Mouse (Mus musculus): ENCODE data around the gene Ptprm. TPM values are rescaled to one million over a fixed set of nuclear protein-coding genes. Genes with fewer than 3 reads are reported as not detected.

The Ptprm gene
- total and polyA plus RNA-seq, 3 experiments = not detected

DNA sequence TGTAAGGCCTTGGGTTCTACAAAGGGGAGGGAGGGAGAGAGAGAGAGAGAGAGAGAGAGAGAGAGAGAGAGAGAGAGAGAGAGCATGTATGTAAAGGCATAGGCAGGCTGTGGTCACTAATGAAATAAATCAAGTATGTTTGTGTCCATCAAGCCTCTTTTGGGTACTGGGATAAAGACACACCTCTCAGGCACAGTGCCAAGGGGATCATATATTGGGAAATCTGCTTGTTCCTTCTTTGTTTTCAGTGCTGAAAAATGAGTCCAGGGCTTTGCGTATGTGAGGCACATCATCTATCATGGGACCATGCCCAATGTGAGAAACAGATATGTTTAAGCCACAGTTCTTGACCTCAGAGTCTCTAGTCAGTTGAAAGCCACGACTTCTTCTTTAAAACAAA is 475.1 kb downstream of the Ptprm start:
- TF ChIP-seq MAFK (IDR thresholded peaks at IDR 0.05; ENCODE audit: borderline replicate concordance, low read depth, low read length) (no peak), POLR2A (IDR thresholded peaks at IDR 0.05; ENCODE audit: control insufficient read depth in 1 of 2, insufficient read depth in 1 of 2, low read depth in 1 of 2, low read length in 2 of 2, poor library complexity in 1 of 2) (no peak), TAL1 (IDR thresholded peaks at IDR 0.05; ENCODE audit: low read length) (no peak), BHLHE40 (IDR thresholded peaks at IDR 0.05; ENCODE audit: borderline replicate concordance, low read depth, low read length) (no peak), CHD1 (IDR thresholded peaks at IDR 0.05; ENCODE audit: low read depth, low read length) (no peak), E2F4 (IDR thresholded peaks at IDR 0.05; ENCODE audit: borderline replicate concordance, low read depth, low read length) (no peak), EP300 (IDR thresholded peaks at IDR 0.05; ENCODE audit: low read depth in 1 of 2, low read length in 2 of 2) (no peak), ETS1 (IDR thresholded peaks at IDR 0.05; ENCODE audit: low read depth, low read length) (no peak), GABPA (IDR thresholded peaks at IDR 0.05; ENCODE audit: low read depth, low read length) (no peak), POLR2AphosphoS5 (IDR thresholded peaks at IDR 0.05; ENCODE audit: borderline replicate concordance, low read depth, low read length) (no peak), TCF12 (IDR thresholded peaks at IDR 0.05; ENCODE audit: low read depth, low read length) (no peak), ELF1 (IDR thresholded peaks at IDR 0.05; ENCODE audit: low read depth, low read length) (no peak), MAZ (IDR thresholded peaks at IDR 0.05; ENCODE audit: low read depth, low read length) (no peak), CTCF (IDR thresholded peaks at IDR 0.05 in 2 of 3, conservative IDR thresholded peaks at IDR 0.05 in 1 of 3; ENCODE audit: control insufficient read depth in 1 of 3, insufficient read depth in 1 of 3, low read depth in 2 of 3, low read length in 3 of 3, poor library complexity in 1 of 3, severe bottlenecking in 1 of 3) (no peak), USF1 (IDR thresholded peaks at IDR 0.05; ENCODE audit: low read depth, low read length) (no peak)
- no peak for DNase-seq (ENCODE audit: low read depth, low spot score)
- H3K4me3 ChIP-seq (ENCODE audit: control insufficient read depth in 1 of 2, insufficient read depth in 1 of 2, low read depth in 2 of 2, low read length in 2 of 2) = no peak overlapping the region
- no peaks in the 10 kb centered on the region for H3K36me3 ChIP-seq (ENCODE audit: control insufficient read depth in 1 of 2, insufficient read depth in 2 of 2, low read length in 2 of 2)
- no peaks in the 10 kb centered on the region for H3K9me3 ChIP-seq (replicated peaks; ENCODE audit: insufficient read depth, low read length)
- H3K4me1 ChIP-seq (ENCODE audit: control insufficient read depth in 1 of 2, insufficient read depth in 2 of 2, low read length in 2 of 2) = no peaks in the 10 kb centered on the region
- H3K27ac ChIP-seq (ENCODE audit: control insufficient read depth, low read depth, low read length) = no peak overlapping the region
- no peak overlapping the region for H3K9ac ChIP-seq (ENCODE audit: control insufficient read depth, low read depth, low read length, poor library complexity, severe bottlenecking)
- no peaks in the 10 kb centered on the region for H3K79me2 ChIP-seq (ENCODE audit: control insufficient read depth, insufficient read depth, low read length, poor library complexity)
- H3K27me3 ChIP-seq (ENCODE audit: control insufficient read depth in 1 of 2, insufficient read depth in 2 of 2, low read length in 2 of 2) = no peaks in the 10 kb centered on the region

DNA sequence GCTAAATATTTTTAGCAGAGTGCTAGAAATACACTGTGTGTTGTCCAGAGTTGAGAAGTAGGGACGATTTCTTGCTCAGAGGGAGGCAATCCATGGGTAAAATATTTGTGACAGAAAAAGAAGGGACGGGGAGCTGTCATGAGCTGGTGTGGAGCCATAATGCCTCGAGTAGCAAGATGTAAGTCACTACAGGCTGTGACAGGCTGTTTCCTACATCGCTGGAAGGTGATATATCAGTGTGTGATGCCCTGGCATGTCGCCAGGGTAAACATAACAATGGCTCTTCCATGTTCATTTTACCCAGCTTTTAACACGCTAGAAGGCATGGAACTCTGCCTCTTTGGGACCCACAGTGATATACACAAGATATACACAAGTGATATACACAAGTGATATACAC is 476.7 kb downstream of the Ptprm start:
- Histone ChIP-seq H3K27ac (ENCODE audit: control insufficient read depth, low read depth, low read length) (no peak overlapping the region), H3K9ac (ENCODE audit: control insufficient read depth, low read depth, low read length, poor library complexity, severe bottlenecking) (no peak overlapping the region), H3K9me3 (replicated peaks; ENCODE audit: insufficient read depth, low read length) (no peaks in the 10 kb centered on the region), H3K79me2 (ENCODE audit: control insufficient read depth, insufficient read depth, low read length, poor library complexity) (no peaks in the 10 kb centered on the region), H3K4me3 (ENCODE audit: control insufficient read depth in 1 of 2, insufficient read depth in 1 of 2, low read depth in 2 of 2, low read length in 2 of 2) (no peak overlapping the region), H3K4me1 (ENCODE audit: control insufficient read depth in 1 of 2, insufficient read depth in 2 of 2, low read length in 2 of 2) (no peaks in the 10 kb centered on the region), H3K27me3 (ENCODE audit: control insufficient read depth in 1 of 2, insufficient read depth in 2 of 2, low read length in 2 of 2) (no peaks in the 10 kb centered on the region), H3K36me3 (ENCODE audit: control insufficient read depth in 1 of 2, insufficient read depth in 2 of 2, low read length in 2 of 2) (no peaks in the 10 kb centered on the region)
- no peak for DNase-seq (ENCODE audit: low read depth, low spot score)
- TF ChIP-seq CHD2 (IDR thresholded peaks at IDR 0.05; ENCODE audit: low read length) (no peak), HCFC1 (IDR thresholded peaks at IDR 0.05; ENCODE audit: low read depth, low read length) (no peak), GABPA (IDR thresholded peaks at IDR 0.05; ENCODE audit: low read depth, low read length) (no peak), CHD1 (IDR thresholded peaks at IDR 0.05; ENCODE audit: low read depth, low read length) (no peak), POLR2A (IDR thresholded peaks at IDR 0.05; ENCODE audit: control insufficient read depth in 1 of 2, insufficient read depth in 1 of 2, low read depth in 1 of 2, low read length in 2 of 2, poor library complexity in 1 of 2) (no peak), ETS1 (IDR thresholded peaks at IDR 0.05; ENCODE audit: low read depth, low read length) (no peak), POLR2AphosphoS5 (IDR thresholded peaks at IDR 0.05; ENCODE audit: borderline replicate concordance, low read depth, low read length) (no peak), POLR2AphosphoS2 (IDR thresholded peaks at IDR 0.05; ENCODE audit: low read length) (no peak), KAT2A (conservative IDR thresholded peaks at IDR 0.05; ENCODE audit: low read depth, low read length) (no peak), ZKSCAN1 (IDR thresholded peaks at IDR 0.05; ENCODE audit: low read depth, low read length) (no peak), USF1 (IDR thresholded peaks at IDR 0.05; ENCODE audit: low read depth, low read length) (no peak), ELF1 (IDR thresholded peaks at IDR 0.05; ENCODE audit: low read depth, low read length) (no peak), MXI1 (IDR thresholded peaks at IDR 0.05; ENCODE audit: low read depth, low read length) (no peak), TAL1 (IDR thresholded peaks at IDR 0.05; ENCODE audit: low read length) (no peak), NELFE (IDR thresholded peaks at IDR 0.05; ENCODE audit: low read depth, low read length) (no peak), RAD21 (IDR thresholded peaks at IDR 0.05; ENCODE audit: low read depth, low read length) (no peak)
